20 mouse cellular contexts compared by ENCODE assay signal in the genomic region with DNA sequence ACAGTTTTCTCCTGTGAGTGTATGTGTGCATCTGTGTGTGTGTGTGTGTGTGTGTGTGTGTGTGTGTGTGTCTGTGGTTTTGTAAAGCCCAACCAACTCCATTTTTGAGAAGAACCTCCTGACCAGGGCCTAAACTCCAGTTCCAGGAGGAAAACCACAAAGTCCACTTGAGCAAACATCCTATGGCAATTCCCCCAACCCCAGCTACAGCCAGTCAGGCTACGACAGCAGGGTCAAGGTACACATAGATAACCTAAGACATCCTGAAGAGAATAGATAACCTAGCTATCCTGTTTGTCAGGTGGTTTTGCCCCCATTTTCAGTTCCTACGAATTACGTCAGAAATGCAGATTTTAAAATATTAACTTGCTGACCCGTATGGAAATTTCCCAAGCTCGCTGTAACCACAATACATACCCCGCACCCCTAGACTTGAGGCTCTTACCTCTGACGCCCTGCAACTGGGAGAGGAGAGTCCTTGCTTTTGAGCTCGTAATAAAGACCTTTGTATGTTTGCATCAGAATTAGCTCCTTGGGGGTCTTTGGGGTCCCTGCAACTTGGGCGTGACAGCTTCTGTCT. TPM values are rescaled to one million over a fixed set of nuclear protein-coding genes. Genes with fewer than 3 reads are reported as not detected.
A peak's percentile ranks its signal among the peaks of the same experiment; 100 is the strongest.
DNase-seq lines count a peak whose midpoint lies in the region; ATAC-seq and TF ChIP-seq lines count a peak whose summit lies in the region.
"Had no signal": no experiment of that assay in that cellular context is flagged by ENCODE, and none has a peak within 500 bp of the region (broad histone marks: within the 10 kb centered on the region; RNA-seq: fewer than 3 reads in every experiment).

No protein-coding gene starts in this region.

- H3K36me3 ChIP-seq in kidney, postnatal 0 days (ENCODE audit: insufficient read depth, low read length): peaks cover 7% of the 10 kb centered on the region
- peaks cover 0 to 9% of the 10 kb centered on the region in 2 experiments; a peak in 2 of 4 replicates for H3K36me3 ChIP-seq in MEL (ENCODE audit: control insufficient read depth in 1 of 2, insufficient read depth in 2 of 2, low read length in 2 of 2)
- peaks cover 3% of the 10 kb centered on the region; the same call in 1 of the 2 replicates for H3K36me3 ChIP-seq in liver, embryonic 14.5 days (replicated peaks; ENCODE audit: control insufficient read depth, insufficient read depth, low read depth)
- peaks cover 6% of the 10 kb centered on the region for H3K36me3 ChIP-seq in hindbrain, embryonic 10.5 days

- WGBS in kidney, postnatal 0 days: 71% methylated on average over 9 of the region's 9 CpGs
- WGBS in liver, embryonic 14.5 days (ENCODE audit: insufficient replicate concordance): 13% methylated on average over 9 of the region's 9 CpGs
- 74% methylated on average over 9 of the region's 9 CpGs for WGBS in hindbrain, embryonic 10.5 days

- peak overlapping the region; percentile 47; the same call in 1 of the 2 replicates for H3K27ac ChIP-seq in kidney, postnatal 0 days
- H3K27ac ChIP-seq in MEL (ENCODE audit: control insufficient read depth, low read depth, low read length): no peak overlapping the region
- H3K27ac ChIP-seq in liver, embryonic 14.5 days: no peak overlapping the region
- no peak overlapping the region for H3K27ac ChIP-seq in hindbrain, embryonic 10.5 days
- H3K27ac ChIP-seq: forebrain, embryonic 15.5 days; limb, embryonic 13.5 days; neural tube, embryonic 15.5 days had no signal

- H3K79me2 ChIP-seq in MEL (ENCODE audit: control insufficient read depth, insufficient read depth, low read length, poor library complexity): peaks cover 15% of the 10 kb centered on the region

- no peak for TF ChIP-seq POLR2A in MEL (IDR thresholded peaks at IDR 0.05; ENCODE audit: control insufficient read depth in 1 of 2, insufficient read depth in 1 of 2, low read depth in 1 of 2, low read length in 2 of 2, poor library complexity in 1 of 2)

- no peak for TF ChIP-seq RAD21 in MEL (IDR thresholded peaks at IDR 0.05; ENCODE audit: low read depth, low read length)

- ATAC-seq in kidney, postnatal 0 days (replicated peaks; ENCODE audit: low FRiP score, low read depth): no peak
- ATAC-seq in liver, embryonic 14.5 days (ENCODE audit: insufficient read depth): no peak
- ATAC-seq: forebrain, embryonic 15.5 days; hindbrain, embryonic 16.5 days had no signal

- peak in 1 of 2 experiments; percentile 15; a peak in 1 of 4 replicates for TF ChIP-seq EP300 in MEL (IDR thresholded peaks at IDR 0.05; ENCODE audit: low read depth in 1 of 2, low read length in 2 of 2)
- peak; percentile 27 for TF ChIP-seq EP300 in liver, embryonic 14.5 days (IDR thresholded peaks at IDR 0.05; ENCODE audit: low read depth)

- H3K27me3 ChIP-seq in kidney, postnatal 0 days (ENCODE audit: insufficient read depth, low read length): no peaks in the 10 kb centered on the region
- H3K27me3 ChIP-seq in MEL (ENCODE audit: control insufficient read depth in 1 of 2, insufficient read depth in 2 of 2, low read length in 2 of 2): no peaks in the 10 kb centered on the region; a peak in 1 of 4 replicates
- H3K27me3 ChIP-seq in liver, embryonic 14.5 days (ENCODE audit: control insufficient read depth, insufficient read depth, low read length): peaks cover 3% of the 10 kb centered on the region; the same call in 1 of the 2 replicates
- H3K27me3 ChIP-seq in hindbrain, embryonic 10.5 days (ENCODE audit: insufficient read depth, poor library complexity, severe bottlenecking): peaks cover 21% of the 10 kb centered on the region

- H3K4me1 ChIP-seq in kidney, postnatal 0 days (replicated peaks; ENCODE audit: insufficient read depth, low read length): 0 out of 2 replicates have a peak, but pooled peaks cover 4% of the 10 kb centered on the region
- peaks cover 4 to 6% of the 10 kb centered on the region in 2 experiments; a peak in 3 of 4 replicates for H3K4me1 ChIP-seq in MEL (ENCODE audit: control insufficient read depth in 1 of 2, insufficient read depth in 2 of 2, low read length in 2 of 2)
- peaks cover 3 to 20% of the 10 kb centered on the region in 2 experiments for H3K4me1 ChIP-seq in liver, embryonic 14.5 days (replicated peaks; ENCODE audit: control insufficient read depth in 2 of 2, insufficient read depth in 2 of 2, low read length in 1 of 2)
- peaks cover 16% of the 10 kb centered on the region for H3K4me1 ChIP-seq in hindbrain, embryonic 10.5 days (replicated peaks)

- no peak overlapping the region for H3K4me2 ChIP-seq in kidney, postnatal 0 days (ENCODE audit: low read length)
- H3K4me2 ChIP-seq in liver, embryonic 14.5 days (ENCODE audit: low read depth): no peak overlapping the region; the same call in 1 of the 2 replicates
- H3K4me2 ChIP-seq: forebrain, embryonic 15.5 days; heart, embryonic 11.5 days; limb, embryonic 13.5 days; neural tube, embryonic 15.5 days had no signal

- no peak for TF ChIP-seq CTCF in kidney, postnatal 0 days (IDR thresholded peaks at IDR 0.05; ENCODE audit: low read depth)
- TF ChIP-seq CTCF in MEL (IDR thresholded peaks at IDR 0.05 in 2 of 3, conservative IDR thresholded peaks at IDR 0.05 in 1 of 3; ENCODE audit: control insufficient read depth in 1 of 3, insufficient read depth in 1 of 3, low read depth in 2 of 3, low read length in 3 of 3, poor library complexity in 1 of 3, severe bottlenecking in 1 of 3): no peak
- no peak for TF ChIP-seq CTCF in liver, embryonic 14.5 days (IDR thresholded peaks at IDR 0.05; ENCODE audit: low read depth)

- H3K9ac ChIP-seq in kidney, postnatal 0 days (ENCODE audit: low read depth, low read length): no peak overlapping the region
- H3K9ac ChIP-seq in MEL (ENCODE audit: control insufficient read depth, low read depth, low read length, poor library complexity, severe bottlenecking): no peak overlapping the region
- no peak overlapping the region for H3K9ac ChIP-seq in liver, embryonic 14.5 days (replicated peaks)
- H3K9ac ChIP-seq: forebrain, embryonic 15.5 days; limb, embryonic 13.5 days; neural tube, embryonic 15.5 days had no signal

- no peak for DNase-seq in kidney, postnatal 0 days (ENCODE audit: low spot score)
- DNase-seq in kidney, postnatal 36 days: no peak
- DNase-seq in MEL (ENCODE audit: low read depth, low spot score): peak; percentile 21
- peak; percentile 19 to 24 (median 23) for DNase-seq in liver, embryonic 14.5 days (ENCODE audit: low read depth in 3 of 3, low spot score in 3 of 3)
- DNase-seq in hindbrain, embryonic 10.5 days (ENCODE audit: low spot score): no peak
- no peak for DNase-seq in cerebellum, postnatal 4 days (ENCODE audit: low spot score in 2 of 2)
- DNase-seq in left cerebral cortex, adult 8-10 months (ENCODE audit: low spot score in 2 of 2): no peak
- DNase-seq: adrenal gland, postnatal 10 days; cerebellum, adult 8-10 months; gastrocnemius, postnatal 36 days; kidney, postnatal 10 days; midbrain, embryonic 14.5 days; right cerebral cortex, postnatal 4 days; thymus, postnatal 4 days had no signal

- H3K9me3 ChIP-seq in kidney, postnatal 0 days (replicated peaks; ENCODE audit: low read length): no peaks in the 10 kb centered on the region
- H3K9me3 ChIP-seq in MEL (replicated peaks; ENCODE audit: insufficient read depth, low read length): no peaks in the 10 kb centered on the region
- no peaks in the 10 kb centered on the region for H3K9me3 ChIP-seq in liver, embryonic 14.5 days (ENCODE audit: control insufficient read depth, low read length)
- no peaks in the 10 kb centered on the region for H3K9me3 ChIP-seq in hindbrain, embryonic 10.5 days
- H3K9me3 ChIP-seq: forebrain, embryonic 15.5 days; limb, embryonic 13.5 days; neural tube, embryonic 15.5 days had no signal

- H3K4me3 ChIP-seq in kidney, postnatal 0 days (replicated peaks; ENCODE audit: low read depth, low read length): no peak overlapping the region
- H3K4me3 ChIP-seq in MEL (ENCODE audit: control insufficient read depth in 1 of 2, insufficient read depth in 1 of 2, low read depth in 2 of 2, low read length in 2 of 2): no peak overlapping the region
- H3K4me3 ChIP-seq in liver, embryonic 14.5 days (ENCODE audit: insufficient read depth in 1 of 2, low read depth in 2 of 2, low read length in 2 of 2): no peak overlapping the region
- H3K4me3 ChIP-seq in hindbrain, embryonic 10.5 days: no peak overlapping the region
- H3K4me3 ChIP-seq: forebrain, embryonic 15.5 days; limb, embryonic 13.5 days; myocyte; neural tube, embryonic 15.5 days had no signal

TF ChIP-seq in MEL, 35 proteins besides CTCF, POLR2A, EP300 and RAD21 (continues in another document):
- TF ChIP-seq MAFK (IDR thresholded peaks at IDR 0.05; ENCODE audit: borderline replicate concordance, low read depth, low read length): no peak
- no peak for TF ChIP-seq ELF1 (IDR thresholded peaks at IDR 0.05; ENCODE audit: low read depth, low read length)
- no peak for TF ChIP-seq MAZ (IDR thresholded peaks at IDR 0.05; ENCODE audit: low read depth, low read length)
- no peak for TF ChIP-seq TBP (IDR thresholded peaks at IDR 0.05; ENCODE audit: low read depth, low read length)
- no peak for TF ChIP-seq GABPA (IDR thresholded peaks at IDR 0.05; ENCODE audit: low read depth, low read length)
- TF ChIP-seq MYC (IDR thresholded peaks at IDR 0.05; ENCODE audit: low read depth, low read length): no peak
- TF ChIP-seq HCFC1 (IDR thresholded peaks at IDR 0.05; ENCODE audit: low read depth, low read length): no peak
- TF ChIP-seq ETS1 (IDR thresholded peaks at IDR 0.05; ENCODE audit: low read depth, low read length): no peak
- no peak for TF ChIP-seq POLR2AphosphoS2 (IDR thresholded peaks at IDR 0.05; ENCODE audit: low read length)

RNA-seq across cellular contexts. Expression of gene Rbm34, which starts 2.9 kb away (rescaled TPM):
- 28.6 and 31.4 TPM in 2 replicates for polyA plus RNA-seq in kidney, postnatal 0 days (2015; fragmentation: Nextera tagmentation; extraction: Ambion mirVana)
- 24.4 and 25.9 TPM in 2 replicates for total RNA-seq in MEL (2012; rRNA removed)
- 10 to 100 TPM in 1 of 2 experiments, not detected in 1; 25.9 TPM for polyA plus RNA-seq in MEL (2012; ENCODE audit: insufficient read depth in 1 of 2, insufficient read length in 2 of 2, low read depth in 1 of 2, low replicate concordance in 2 of 2, missing spikeins in 1 of 2)
- polyA plus RNA-seq in liver, embryonic 14.5 days (2012; rRNA removed): 2.1 and 5.2 TPM in 2 replicates
- polyA plus RNA-seq in liver, embryonic 14.5 days (2014; fragmentation: Nextera tagmentation; extraction: Ambion mirVana): 9.6 and 11.2 TPM in 2 replicates
- 22.2 and 22.6 TPM in 2 replicates for polyA plus RNA-seq in hindbrain, embryonic 10.5 days (2016; fragmentation: Nextera tagmentation; extraction: Ambion mirVana)
- total RNA-seq in left cerebral cortex, adult 8-10 months (2022): 10 to 100 TPM; 13.2 to 16.4 (median 15.4) TPM

RNA-seq across cellular contexts. Expression of gene Tomm20, which starts 28.1 kb away (rescaled TPM):
- 309 and 315 TPM in 2 replicates for polyA plus RNA-seq in kidney, postnatal 0 days (2015; fragmentation: Nextera tagmentation; extraction: Ambion mirVana)
- 618 and 676 TPM in 2 replicates for total RNA-seq in MEL (2012; rRNA removed)
- 100 to 1,000 TPM in 1 of 2 experiments, not detected in 1; 886 TPM for polyA plus RNA-seq in MEL (2012; ENCODE audit: insufficient read depth in 1 of 2, insufficient read length in 2 of 2, low read depth in 1 of 2, low replicate concordance in 2 of 2, missing spikeins in 1 of 2)
- polyA plus RNA-seq in liver, embryonic 14.5 days (2012; rRNA removed): 18.2 and 44.0 TPM in 2 replicates
- 137 and 143 TPM in 2 replicates for polyA plus RNA-seq in liver, embryonic 14.5 days (2014; fragmentation: Nextera tagmentation; extraction: Ambion mirVana)
- polyA plus RNA-seq in hindbrain, embryonic 10.5 days (2016; fragmentation: Nextera tagmentation; extraction: Ambion mirVana): 250 and 288 TPM in 2 replicates
- total RNA-seq in left cerebral cortex, adult 8-10 months (2022): 100 to 1,000 TPM; 212 to 221 (median 217) TPM

Comparison
In these comparisons a context has a peak if more than half of its experiments do, and no peak if none do; other contexts are left out.
1. DNase-seq: peak in MEL (single experiment) and liver, embryonic 14.5 days (3 of 3); none in kidney, postnatal 0 days (single experiment), kidney, postnatal 36 days (0 of 2), hindbrain, embryonic 10.5 days (single experiment), cerebellum, postnatal 4 days (0 of 2) and left cerebral cortex, adult 8-10 months (0 of 2).